Mouse (Mus musculus): Measurements from ENCODE around the gene Apoa5.

DNA sequence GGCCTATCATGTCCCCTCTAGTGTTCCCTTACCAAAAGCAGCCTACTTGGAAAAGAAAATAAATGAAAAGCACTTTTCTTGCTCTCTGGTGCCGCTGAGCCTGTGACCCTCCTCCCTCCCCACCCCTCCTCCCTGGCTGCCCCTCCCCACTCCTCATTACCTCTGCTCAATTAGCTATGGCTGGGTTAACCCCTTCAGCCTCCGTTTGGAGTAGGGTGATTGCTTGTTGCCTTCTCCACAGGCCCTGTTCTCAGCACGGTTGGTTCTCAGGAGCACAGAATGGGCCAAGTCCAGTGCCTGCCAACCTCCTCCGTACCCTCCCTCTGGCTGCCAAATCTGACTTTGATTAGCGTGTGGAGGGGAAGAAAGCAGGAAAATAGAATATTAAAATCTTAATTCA, 48.0 kb downstream of the Apoa5 start:
- TF ChIP-seq CTCF (conservative IDR thresholded peaks at IDR 0.05; ENCODE audit: insufficient read depth, insufficient read length, low read depth, low read length) = no peak
- no peak for TF ChIP-seq POLR2A (IDR thresholded peaks at IDR 0.05; ENCODE audit: low read depth, low read length)
